Mouse (Mus musculus): ENCODE measurements around the gene Tekt5.

DNA sequence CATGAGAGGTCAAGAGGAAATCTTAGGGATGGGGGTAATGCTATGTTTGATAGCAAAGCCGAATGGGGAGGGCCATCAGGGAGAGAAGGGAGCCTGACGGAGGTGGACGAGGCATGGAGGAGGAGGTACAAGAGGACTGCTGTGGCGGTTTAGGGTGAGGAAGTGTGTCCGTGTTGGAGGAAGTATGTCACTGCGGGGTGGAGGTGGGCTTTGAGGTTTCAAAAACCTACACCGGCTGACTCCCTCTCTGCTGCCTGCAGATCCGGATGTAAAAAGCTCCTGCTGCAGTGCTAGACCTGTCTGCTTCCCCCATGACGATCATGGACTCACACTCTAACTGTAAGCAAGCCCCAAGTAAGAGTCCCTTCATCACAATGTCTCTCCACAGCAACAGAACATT, 2.7 kb downstream of the Tekt5 start:
- no peak for TF ChIP-seq CTCF (IDR thresholded peaks at IDR 0.05; ENCODE audit: low read depth)
- no peak for TF ChIP-seq EP300 (IDR thresholded peaks at IDR 0.05; ENCODE audit: low read depth)

Data from heart, postnatal 0 days (tissue).